Mouse (Mus musculus): ENCODE measurements around the gene Cpeb4. TPM values are rescaled to one million over a fixed set of nuclear protein-coding genes. Genes with fewer than 3 reads are reported as not detected.
A peak's percentile ranks its signal among the peaks of the same experiment; 100 is the strongest.
"Not testable (repeated sequence)": the region's sequence is repeated elsewhere in the genome, so short reads cannot be mapped to it uniquely, and the experiment has no call there.

Gene Cpeb4
- polyA plus RNA-seq, 1 experiment from 2014 or later, result 6.2 TPM

- Histone ChIP-seq H3K9ac (no peak overlapping the region), H3K36me3 (no peaks in the 10 kb centered on the region), H3K27ac (replicated peaks) (no peak overlapping the region), H3K4me2 (no peak overlapping the region), H3K27me3 (replicated peaks) (no peaks in the 10 kb centered on the region), H3K4me3 (no peak overlapping the region), H3K4me1 (peaks cover 60% of the 10 kb centered on the region), H3K9me3 (no peaks in the 10 kb centered on the region)
- no peak for ATAC-seq (ENCODE audit: extremely low read depth, insufficient number of reproducible peaks, low FRiP score, low TSS enrichment)
- 60% methylated on average over 3 of the region's 3 CpGs for WGBS
These were observed 36.7 kb upstream of the Cpeb4 start for GRCm38 (mm10) chr11:31835352-31835751.

GRCm38 (mm10) chr11:31837243-31837642, 34.8 kb upstream of the Cpeb4 start:
- Histone ChIP-seq H3K4me3 (no peak overlapping the region), H3K27ac (replicated peaks) (no peak overlapping the region), H3K4me2 (no peak overlapping the region), H3K4me1 (peaks cover 47% of the 10 kb centered on the region), H3K9me3 (no peaks in the 10 kb centered on the region), H3K27me3 (replicated peaks) (no peaks in the 10 kb centered on the region), H3K9ac (no peak overlapping the region), H3K36me3 (no peaks in the 10 kb centered on the region)
- WGBS, result 83% methylated on average over 3 of the region's 3 CpGs
- ATAC-seq (ENCODE audit: extremely low read depth, insufficient number of reproducible peaks, low FRiP score, low TSS enrichment), result no peak

- WGBS, result 91% methylated on average over 4 of the region's 4 CpGs
- Histone ChIP-seq H3K4me1 (peaks cover 47% of the 10 kb centered on the region), H3K4me2 (no peak overlapping the region), H3K4me3 (no peak overlapping the region), H3K27me3 (replicated peaks) (no peaks in the 10 kb centered on the region), H3K9me3 (no peaks in the 10 kb centered on the region), H3K9ac (no peak overlapping the region), H3K36me3 (no peaks in the 10 kb centered on the region), H3K27ac (replicated peaks) (no peak overlapping the region)
- no peak for ATAC-seq (ENCODE audit: extremely low read depth, insufficient number of reproducible peaks, low FRiP score, low TSS enrichment)
These were observed 34.3 kb upstream of the Cpeb4 start for GRCm38 (mm10) chr11:31837753-31838152.

GRCm38 (mm10) chr11:31838442-31839083, 33.4 kb upstream of the Cpeb4 start:
- Histone ChIP-seq H3K4me1 (peaks cover 51% of the 10 kb centered on the region), H3K27me3 (replicated peaks) (no peaks in the 10 kb centered on the region), H3K9ac (no peak overlapping the region), H3K4me2 (0 out of 2 replicates have a peak overlapping the region, but pooled peaks have one; percentile 14), H3K9me3 (no peaks in the 10 kb centered on the region), H3K36me3 (no peaks in the 10 kb centered on the region), H3K4me3 (no peak overlapping the region), H3K27ac (replicated peaks) (peak overlapping the region; percentile 75)
- 29% methylated on average over 7 of the region's 7 CpGs for WGBS
- peak; percentile 57; the same call in 1 of the 2 replicates for ATAC-seq (ENCODE audit: extremely low read depth, insufficient number of reproducible peaks, low FRiP score, low TSS enrichment)

GRCm38 (mm10) chr11:31839084-31839460, 32.9 kb upstream of the Cpeb4 start:
- H3K9me3 ChIP-seq, result no peaks in the 10 kb centered on the region
- 19% methylated on average over 6 of the region's 6 CpGs for WGBS
- H3K27me3 ChIP-seq (replicated peaks), result no peaks in the 10 kb centered on the region
- H3K4me2 ChIP-seq, result 0 out of 2 replicates have a peak overlapping the region, but pooled peaks have one; percentile 14
- no peak overlapping the region for H3K4me3 ChIP-seq
- H3K9ac ChIP-seq, result no peak overlapping the region
- ATAC-seq (ENCODE audit: extremely low read depth, insufficient number of reproducible peaks, low FRiP score, low TSS enrichment), result no peak
- H3K36me3 ChIP-seq, result no peaks in the 10 kb centered on the region
- peak overlapping the region; percentile 75 for H3K27ac ChIP-seq (replicated peaks)
- H3K4me1 ChIP-seq, result peaks cover 52% of the 10 kb centered on the region

GRCm38 (mm10) chr11:31842171-31842959, 29.6 kb upstream of the Cpeb4 start:
- Histone ChIP-seq H3K4me3 (no peak overlapping the region), H3K4me2 (no peak overlapping the region), H3K9ac (no peak overlapping the region), H3K4me1 (peaks cover 49% of the 10 kb centered on the region), H3K27ac (replicated peaks) (no peak overlapping the region), H3K9me3 (no peaks in the 10 kb centered on the region), H3K27me3 (replicated peaks) (no peaks in the 10 kb centered on the region), H3K36me3 (no peaks in the 10 kb centered on the region)
- 75% methylated on average over 5 of the region's 5 CpGs for WGBS
- no peak for ATAC-seq (ENCODE audit: extremely low read depth, insufficient number of reproducible peaks, low FRiP score, low TSS enrichment)

GRCm38 (mm10) chr11:31843177-31843833, 28.7 kb upstream of the Cpeb4 start:
- Histone ChIP-seq H3K4me2 (0 out of 2 replicates have a peak overlapping the region, but pooled peaks have one; percentile 5), H3K36me3 (no peaks in the 10 kb centered on the region), H3K27ac (replicated peaks) (peak overlapping the region; percentile 45), H3K4me3 (no peak overlapping the region), H3K27me3 (replicated peaks) (no peaks in the 10 kb centered on the region), H3K9ac (peak overlapping the region; percentile 33; the same call in 1 of the 2 replicates), H3K9me3 (no peaks in the 10 kb centered on the region), H3K4me1 (peaks cover 44% of the 10 kb centered on the region)
- ATAC-seq (ENCODE audit: extremely low read depth, insufficient number of reproducible peaks, low FRiP score, low TSS enrichment), result no peak
- WGBS, result 76% methylated on average over 7 of the region's 7 CpGs

GRCm38 (mm10) chr11:31843834-31844188, 28.2 kb upstream of the Cpeb4 start:
- Histone ChIP-seq H3K36me3 (no peaks in the 10 kb centered on the region), H3K27ac (replicated peaks) (peak overlapping the region; percentile 45), H3K27me3 (replicated peaks) (no peaks in the 10 kb centered on the region), H3K9me3 (no peaks in the 10 kb centered on the region), H3K4me2 (peak overlapping the region; percentile 5; the same call in 1 of the 2 replicates), H3K4me1 (peaks cover 39% of the 10 kb centered on the region), H3K9ac (peak overlapping the region; percentile 33; the same call in 1 of the 2 replicates), H3K4me3 (no peak overlapping the region)
- WGBS, result 5% methylated on average over 5 of the region's 5 CpGs
- peak; percentile 70; the same call in 1 of the 2 replicates for ATAC-seq (ENCODE audit: extremely low read depth, insufficient number of reproducible peaks, low FRiP score, low TSS enrichment)

- H3K4me3 ChIP-seq; H3K9ac ChIP-seq; H3K27ac ChIP-seq (replicated peaks); H3K27me3 ChIP-seq (replicated peaks); H3K4me2 ChIP-seq; H3K9me3 ChIP-seq; ATAC-seq (ENCODE audit: extremely low read depth, insufficient number of reproducible peaks, low FRiP score, low TSS enrichment); H3K36me3 ChIP-seq: not testable (repeated sequence)
- peaks cover 29% of the 10 kb centered on the region for H3K4me1 ChIP-seq
- WGBS, result 88% methylated on average over 1 of the region's 1 CpGs
These were observed 26.9 kb upstream of the Cpeb4 start for GRCm38 (mm10) chr11:31845111-31845510.

GRCm38 (mm10) chr11:31846771-31847468, 25.1 kb upstream of the Cpeb4 start:
- no peak overlapping the region for H3K4me3 ChIP-seq
- H3K27me3 ChIP-seq (replicated peaks), result no peaks in the 10 kb centered on the region
- ATAC-seq (ENCODE audit: extremely low read depth, insufficient number of reproducible peaks, low FRiP score, low TSS enrichment), result no peak
- H3K4me2 ChIP-seq, result no peak overlapping the region
- H3K9ac ChIP-seq, result no peak overlapping the region
- no peaks in the 10 kb centered on the region for H3K36me3 ChIP-seq
- H3K27ac ChIP-seq (replicated peaks), result no peak overlapping the region
- H3K4me1 ChIP-seq, result peaks cover 36% of the 10 kb centered on the region
- 75% methylated on average over 9 of the region's 9 CpGs for WGBS
- H3K9me3 ChIP-seq, result no peaks in the 10 kb centered on the region

- Histone ChIP-seq H3K27ac (replicated peaks) (no peak overlapping the region), H3K9ac (no peak overlapping the region), H3K4me2 (no peak overlapping the region), H3K4me3 (no peak overlapping the region), H3K4me1 (peaks cover 32% of the 10 kb centered on the region), H3K27me3 (replicated peaks) (no peaks in the 10 kb centered on the region), H3K9me3 (no peaks in the 10 kb centered on the region), H3K36me3 (no peaks in the 10 kb centered on the region)
- 88% methylated on average over 5 of the region's 5 CpGs for WGBS
- ATAC-seq (ENCODE audit: extremely low read depth, insufficient number of reproducible peaks, low FRiP score, low TSS enrichment), result no peak
These were observed 24.6 kb upstream of the Cpeb4 start for GRCm38 (mm10) chr11:31847469-31847805.
